Mouse (Mus musculus) cortical plate, adult 2 months (tissue): ENCODE data around the gene Rpf1.

Source experiments
- CTCF ChIP-seq: fragments of 200-500 bp; IDR thresholded peaks from 2 replicates; pipeline ENCODE4 v1.5.1; 2011; ENCODE audit warnings: mild to moderate bottlenecking, control low read depth, low read length; ENCODE audit not compliant: insufficient read depth; ENCODE audit errors: extremely low read depth
- POLR2A ChIP-seq: fragments of 200-500 bp; IDR thresholded peaks from 2 replicates; pipeline ENCODE4 v1.6.1; 2011; ENCODE audit warnings: mild to moderate bottlenecking, low read length, control low read depth; ENCODE audit not compliant: insufficient read depth; ENCODE audit errors: extremely low read depth

DNA sequence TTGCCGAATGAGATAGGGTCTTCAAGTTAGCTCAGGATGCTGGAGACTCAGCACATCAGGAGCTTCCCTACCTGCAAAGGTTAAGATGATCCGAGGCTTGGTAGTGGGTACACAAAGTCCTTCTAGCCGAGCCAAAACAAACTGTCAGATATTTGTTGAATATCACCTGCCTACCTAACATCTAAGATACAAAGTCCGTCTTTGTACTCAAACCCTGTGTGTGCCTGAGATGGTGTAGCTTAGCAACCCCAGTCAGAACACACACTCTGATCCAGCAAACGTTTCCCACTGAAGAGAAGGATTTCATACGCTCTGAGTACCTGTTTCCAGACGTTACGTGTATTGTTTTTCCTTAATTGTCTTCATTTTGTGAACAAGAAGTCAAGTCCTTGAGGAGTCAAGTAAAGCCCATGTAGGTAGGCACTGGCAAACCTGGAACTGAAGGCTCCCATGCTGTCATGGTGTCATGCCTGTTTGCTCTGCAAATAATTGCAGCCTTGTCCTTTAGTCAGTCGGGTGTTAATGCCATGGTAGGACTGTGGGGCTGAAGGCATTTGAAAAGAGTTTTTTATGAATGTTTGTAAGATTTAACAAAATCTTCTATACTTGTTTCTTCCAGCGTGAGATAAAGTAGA lies 49.0 kb upstream of the Rpf1 start, which contains the start of gene Uox:
- TF ChIP-seq CTCF: no peak
- TF ChIP-seq POLR2A: no peak
